In genomic region chr6:67269459-67269858, GRCm38 (mm10) we compare ENCODE assay signal across 8 mouse cellular contexts. TPM values are rescaled to one million over a fixed set of nuclear protein-coding genes. Genes with fewer than 3 reads are reported as not detected.
DNase-seq lines count a peak whose midpoint lies in the region; ATAC-seq and TF ChIP-seq lines count a peak whose summit lies in the region.

No protein-coding gene starts in this region.

- peak overlapping the region; percentile 96 for H3K4me3 ChIP-seq in heart, postnatal 0 days (ENCODE audit: low read depth, low read length)
- peak overlapping the region; percentile 26 for H3K4me3 ChIP-seq in hindbrain, embryonic 16.5 days (ENCODE audit: low read length)
- peak overlapping the region; percentile 92 for H3K4me3 ChIP-seq in midbrain, embryonic 12.5 days

- H3K27ac ChIP-seq in heart, postnatal 0 days (ENCODE audit: low read depth): no peak overlapping the region
- H3K27ac ChIP-seq in hindbrain, embryonic 16.5 days (ENCODE audit: low read depth, low read length): no peak overlapping the region
- H3K27ac ChIP-seq in midbrain, embryonic 12.5 days (replicated peaks): no peak overlapping the region

- peak overlapping the region; percentile 66 for H3K4me2 ChIP-seq in heart, postnatal 0 days (ENCODE audit: low read depth, low read length)
- H3K4me2 ChIP-seq in hindbrain, embryonic 16.5 days (ENCODE audit: low read length): peak overlapping the region; percentile 68
- H3K4me2 ChIP-seq in midbrain, embryonic 12.5 days (replicated peaks): peak overlapping the region; percentile 71

- no peaks in the 10 kb centered on the region for H3K9me3 ChIP-seq in heart, postnatal 0 days (replicated peaks; ENCODE audit: control insufficient read depth, low read length)
- no peaks in the 10 kb centered on the region for H3K9me3 ChIP-seq in hindbrain, embryonic 16.5 days (ENCODE audit: control insufficient read depth, low read length)
- no peaks in the 10 kb centered on the region for H3K9me3 ChIP-seq in midbrain, embryonic 12.5 days

- ATAC-seq in heart, postnatal 0 days (ENCODE audit: insufficient read depth, low read depth): no peak
- ATAC-seq in hindbrain, embryonic 16.5 days: no peak
- ATAC-seq in midbrain, embryonic 12.5 days (ENCODE audit: low FRiP score, low read depth): no peak

- intact Hi-C loops in heart, postnatal 25 days (cut with DNase I): loop anchor here (5.0 to 10.0 kb wide), 2 partner anchors 42 to 95 kb away; no protein-coding TSS in a partner anchor

- peaks cover 20% of the 10 kb centered on the region for H3K36me3 ChIP-seq in heart, postnatal 0 days (replicated peaks; ENCODE audit: control insufficient read depth, insufficient read depth, low read length)
- peaks cover 4% of the 10 kb centered on the region; the same call in 1 of the 2 replicates for H3K36me3 ChIP-seq in hindbrain, embryonic 16.5 days (ENCODE audit: control insufficient read depth, insufficient read depth, low read length)
- H3K36me3 ChIP-seq in midbrain, embryonic 12.5 days: peaks cover 23% of the 10 kb centered on the region

- TF ChIP-seq CTCF in heart, postnatal 0 days (IDR thresholded peaks at IDR 0.05; ENCODE audit: low read depth): no peak

- H3K4me1 ChIP-seq in heart, postnatal 0 days (ENCODE audit: control insufficient read depth, insufficient read depth): peaks cover 4% of the 10 kb centered on the region; the same call in 1 of the 2 replicates
- peaks cover 14% of the 10 kb centered on the region for H3K4me1 ChIP-seq in hindbrain, embryonic 16.5 days (ENCODE audit: control insufficient read depth, insufficient read depth, low read depth, low read length)
- peaks cover 6% of the 10 kb centered on the region; the same call in 1 of the 2 replicates for H3K4me1 ChIP-seq in midbrain, embryonic 12.5 days

- TF ChIP-seq EP300 in heart, postnatal 0 days (IDR thresholded peaks at IDR 0.05; ENCODE audit: low read depth): no peak

- 17% methylated on average over 2 of the region's 2 CpGs for WGBS in heart, postnatal 0 days
- WGBS in hindbrain, embryonic 16.5 days: 48% methylated on average over 2 of the region's 2 CpGs
- 52% methylated on average over 2 of the region's 2 CpGs for WGBS in midbrain, embryonic 12.5 days

- H3K27me3 ChIP-seq in heart, postnatal 0 days (ENCODE audit: control insufficient read depth, insufficient read depth, low read length): no peaks in the 10 kb centered on the region
- H3K27me3 ChIP-seq in hindbrain, embryonic 16.5 days (replicated peaks; ENCODE audit: control insufficient read depth, insufficient read depth, low read length): no peaks in the 10 kb centered on the region
- H3K27me3 ChIP-seq in midbrain, embryonic 12.5 days: no peaks in the 10 kb centered on the region

- H3K9ac ChIP-seq in heart, postnatal 0 days (replicated peaks; ENCODE audit: low read depth, low read length): no peak overlapping the region
- H3K9ac ChIP-seq in hindbrain, embryonic 16.5 days (ENCODE audit: low read depth, low read length): no peak overlapping the region
- 0 out of 2 replicates have a peak overlapping the region, but pooled peaks have one; percentile 20 for H3K9ac ChIP-seq in midbrain, embryonic 12.5 days (replicated peaks)

- no peak for DNase-seq in heart, postnatal 0 days (ENCODE audit: low spot score)
- DNase-seq in heart, postnatal 25 days (ENCODE audit: low spot score): no peak
- DNase-seq in MEL-GATA-1-ER (ENCODE audit: extremely low read depth, low read depth): peak; percentile 61
- no peak for DNase-seq in thymus, postnatal 36 days
- DNase-seq in spleen, postnatal 10 days (ENCODE audit: low spot score in 2 of 2): no peak
- DNase-seq in thymus, postnatal 14 days: no peak

RNA-seq across cellular contexts. Expression of gene Serbp1, which starts 31.5 kb away (rescaled TPM):
- 143 and 161 TPM in 2 replicates for total RNA-seq in heart, postnatal 0 days (2014; rRNA removed; ENCODE audit: low replicate concordance)
- polyA plus RNA-seq in heart, postnatal 0 days (2015; fragmentation: Nextera tagmentation; extraction: Ambion mirVana): 237 and 245 TPM in 2 replicates
- total RNA-seq in heart, postnatal 25 days (2021): 100 to 1,000 TPM; 191 to 213 TPM
- 277 and 281 TPM in 2 replicates for polyA plus RNA-seq in hindbrain, embryonic 16.5 days (2015; fragmentation: Nextera tagmentation; extraction: Ambion mirVana)
- 414 and 467 TPM in 2 replicates for polyA plus RNA-seq in midbrain, embryonic 12.5 days (2016; fragmentation: Nextera tagmentation; extraction: Ambion mirVana)

Comparison
In these comparisons a context has a peak if more than half of its experiments do, and no peak if none do; other contexts are left out.
1. H3K4me3 ChIP-seq: peak in every context shown above with its lines; median percentile 96 in heart, postnatal 0 days; 92 in midbrain, embryonic 12.5 days; 26 in hindbrain, embryonic 16.5 days.